Mouse (Mus musculus) natural killer cell, adult 2 months (primary cell): ENCODE data around the gene Foxj3.
"Not testable (repeated sequence)": the region's sequence is repeated elsewhere in the genome, so short reads cannot be mapped to it uniquely, and the experiment has no call there.

ENCODE experiments used
- DNase-seq, 2 experiments: peaks; one replicate each; pipeline ENCODE4 v3.0.0; 2022; ENCODE audit warnings: low spot score in 2 of 2

Gene Foxj3

DNA sequence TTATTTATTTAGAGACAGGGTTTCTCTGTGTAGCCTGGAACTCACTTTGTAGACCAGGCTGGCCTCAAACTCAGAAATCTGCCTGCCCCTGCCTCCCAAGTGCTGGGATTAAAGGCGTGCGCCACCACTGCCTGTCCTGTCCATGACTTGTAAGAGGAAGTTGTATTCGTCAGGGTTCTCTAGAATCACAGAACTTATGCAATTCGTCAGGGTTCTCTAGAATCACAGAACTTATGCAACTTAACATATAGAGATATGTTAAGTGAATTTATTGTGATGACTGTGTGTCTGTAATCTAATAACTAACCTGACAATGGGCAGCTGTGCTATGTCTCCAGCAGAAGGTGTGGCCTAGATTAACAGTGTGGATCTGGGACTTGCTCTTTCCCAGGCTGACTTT lies at the start of gene Foxj3:
Gene Foxj3, plus strand, starts transcription at position 390 of the 400 bp plus-strand sequence.
- not testable (repeated sequence) for DNase-seq

DNA sequence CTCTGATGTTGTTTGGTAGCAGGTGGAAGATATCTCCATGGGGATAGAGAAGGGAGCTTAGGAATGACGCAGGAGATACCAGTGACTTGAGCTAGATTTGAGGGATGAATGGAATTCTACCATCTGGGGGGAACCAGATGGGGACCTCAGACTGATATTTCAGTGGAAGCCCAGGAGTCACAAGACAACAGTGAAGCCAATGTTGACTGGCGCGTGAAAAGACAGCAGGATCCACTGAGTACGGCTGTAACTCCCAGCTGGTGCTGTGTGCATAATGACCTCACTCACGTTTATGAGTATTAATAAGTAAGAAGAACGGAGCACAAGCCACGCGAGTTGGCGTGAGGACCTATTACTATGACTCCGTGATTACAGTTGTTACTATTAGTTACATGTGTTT lies 47.1 kb upstream of the Foxj3 start:
- no peak for DNase-seq

DNA sequence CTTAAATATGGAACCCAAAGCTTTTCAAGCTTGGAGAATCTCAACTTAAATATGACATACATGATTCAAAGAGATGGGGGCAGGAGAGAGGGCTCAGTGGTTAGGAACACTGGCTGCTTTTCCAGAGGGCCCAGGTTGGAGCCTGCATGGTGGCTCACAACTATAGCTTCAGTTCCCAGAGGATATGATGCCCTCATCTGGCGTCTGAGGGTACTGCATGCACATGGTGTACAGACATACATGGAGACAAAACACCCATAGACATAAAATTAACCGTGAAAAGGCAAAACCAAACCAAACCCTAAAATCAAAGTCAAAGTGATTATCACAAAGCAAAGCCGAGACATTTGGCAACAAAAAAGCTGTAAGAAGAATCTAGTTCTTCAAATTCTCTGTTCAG lies 46.0 kb upstream of the Foxj3 start:
- peak in 1 of 2 experiments; percentile 8 for DNase-seq

DNA sequence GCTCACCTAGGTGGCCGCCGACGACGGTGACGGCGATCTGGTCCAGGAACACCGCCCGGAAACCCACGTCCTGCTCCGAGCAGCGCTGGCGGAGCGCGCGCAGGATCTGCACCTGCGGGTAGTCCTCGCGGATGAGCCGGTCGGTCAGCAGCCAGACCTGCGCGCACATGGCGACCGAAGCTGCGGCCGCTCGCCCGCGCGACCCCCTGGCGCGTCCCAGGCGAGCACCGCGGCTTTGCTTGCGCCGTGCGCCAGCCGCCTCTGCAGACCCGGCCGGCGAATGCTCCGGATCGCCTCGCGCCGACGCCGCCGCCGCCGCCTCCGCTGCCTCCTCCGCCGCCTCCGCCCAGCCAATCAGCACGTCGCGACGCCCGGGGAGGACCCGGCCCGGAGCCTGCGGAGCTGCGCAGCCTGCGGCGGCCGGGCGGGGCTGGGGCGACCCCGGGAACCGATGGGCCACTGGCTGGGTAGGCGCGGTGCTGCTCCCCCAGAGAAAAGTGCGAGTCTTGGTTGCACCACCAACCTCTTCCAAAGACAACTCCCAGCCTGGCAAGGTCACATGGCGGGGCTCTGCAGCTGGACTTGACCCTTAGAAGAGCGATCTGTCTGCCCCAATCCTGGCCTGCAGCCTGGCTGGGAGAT lies 44.4 kb upstream of the Foxj3 start, which contains the start of gene Rimkla:
Gene Rimkla, minus strand, starts transcription at position 338 of the 642 bp plus-strand sequence.
- peak in 1 of 2 experiments; percentile 1 for DNase-seq

DNA sequence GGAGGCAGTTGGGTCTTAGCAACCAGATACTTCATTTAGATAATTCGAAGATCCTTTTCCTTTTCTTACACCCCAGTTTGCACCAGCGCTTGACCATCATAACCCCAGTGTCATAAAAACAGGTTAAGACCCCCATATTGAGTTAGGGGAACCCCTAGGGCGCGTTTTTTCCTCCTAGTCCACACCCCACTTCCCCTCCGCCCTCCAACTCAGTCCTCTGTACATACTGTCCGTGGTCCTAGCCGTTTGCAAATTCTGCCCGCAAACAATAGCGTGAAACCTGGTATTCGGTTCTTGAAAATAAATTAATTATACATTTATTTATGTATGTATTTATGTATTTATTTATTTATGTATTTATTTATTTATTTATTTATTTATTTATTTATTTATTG lies 43.9 kb upstream of the Foxj3 start:
- no peak for DNase-seq

DNA sequence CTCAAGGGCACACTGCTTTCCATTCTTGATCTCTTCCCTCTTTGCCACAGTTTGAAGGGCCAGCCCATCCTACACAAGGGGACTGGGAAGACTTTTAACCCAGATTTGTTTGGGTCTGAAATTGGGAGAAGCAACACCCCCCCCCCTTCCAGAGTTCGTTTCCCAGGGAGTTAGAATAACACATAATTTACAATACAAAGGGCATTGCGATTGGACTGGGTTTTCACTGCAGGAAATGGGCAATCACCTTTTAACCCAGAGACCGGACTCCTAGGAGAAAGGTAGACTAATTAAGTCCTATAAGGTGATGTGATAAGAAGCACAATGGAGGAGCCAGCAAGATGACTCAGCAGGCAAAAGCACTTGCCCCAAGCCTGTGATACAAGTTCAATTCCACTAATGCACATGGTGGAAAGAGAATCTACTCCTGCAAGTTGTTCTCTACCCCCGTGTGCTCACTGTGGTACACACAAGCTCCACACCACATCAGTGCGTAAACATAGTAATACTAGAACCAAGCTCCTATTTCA lies 38.4 kb upstream of the Foxj3 start:
- DNase-seq = no peak

DNA sequence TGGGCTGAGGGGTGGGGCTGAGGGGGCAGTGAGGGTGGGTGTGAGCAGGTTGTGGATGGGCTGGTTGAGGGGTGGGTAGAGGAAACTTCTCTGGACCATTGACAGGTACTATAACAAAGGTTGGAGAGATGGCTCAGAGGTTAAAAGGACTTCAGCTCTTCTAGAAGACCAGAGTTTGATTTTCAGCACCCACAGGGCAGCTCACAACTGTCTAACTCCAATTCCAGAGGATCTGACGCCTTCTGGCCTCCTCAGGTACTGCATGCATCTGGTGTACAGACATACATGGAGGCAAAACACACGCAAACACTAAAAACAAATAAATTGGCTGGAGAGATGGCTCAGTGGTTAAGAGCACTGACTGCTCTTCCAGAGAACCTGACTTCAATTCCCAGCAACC lies 25.2 kb upstream of the Foxj3 start:
- no peak for DNase-seq

DNA sequence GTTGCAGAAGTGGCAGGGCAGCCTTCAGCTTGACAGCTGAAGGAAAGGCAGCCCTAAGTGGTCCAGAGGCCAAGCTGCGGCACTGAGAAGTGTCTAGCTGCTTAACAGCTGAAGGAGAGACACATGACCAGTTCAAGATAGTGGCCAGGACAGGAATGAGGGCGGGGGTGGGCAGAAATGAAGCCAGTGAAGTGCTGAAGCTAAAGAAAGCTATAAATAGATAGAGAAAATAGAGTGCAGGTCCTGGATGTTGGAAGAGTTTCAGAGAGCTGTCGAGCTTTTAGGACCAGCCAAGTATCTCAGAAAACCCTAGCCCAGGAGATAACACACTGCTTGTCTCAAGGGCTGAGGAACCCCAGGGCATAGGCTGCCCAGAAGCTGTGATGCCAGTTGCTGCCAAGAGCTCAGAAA lies 24.1 kb upstream of the Foxj3 start:
- no peak for DNase-seq

DNA sequence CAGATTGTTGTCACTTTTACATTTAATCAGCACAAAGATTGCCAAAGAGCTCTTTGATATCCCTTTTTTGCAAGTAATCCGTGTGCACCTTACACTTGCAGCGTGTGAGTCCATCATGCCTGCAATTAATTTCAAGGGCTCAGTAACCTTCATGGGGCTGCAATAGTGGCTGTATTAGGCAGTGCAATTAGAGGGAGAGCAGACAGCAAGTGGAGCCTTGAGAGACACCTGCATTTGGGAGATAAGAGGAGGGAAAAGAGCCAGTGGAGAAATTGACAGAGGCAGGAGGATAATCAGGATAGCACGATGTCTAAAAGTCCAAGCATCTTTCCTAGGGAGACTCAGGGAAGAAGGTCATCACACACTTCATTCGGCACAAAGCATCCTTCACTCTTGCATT lies 13.2 kb upstream of the Foxj3 start:
- DNase-seq = no peak

DNA sequence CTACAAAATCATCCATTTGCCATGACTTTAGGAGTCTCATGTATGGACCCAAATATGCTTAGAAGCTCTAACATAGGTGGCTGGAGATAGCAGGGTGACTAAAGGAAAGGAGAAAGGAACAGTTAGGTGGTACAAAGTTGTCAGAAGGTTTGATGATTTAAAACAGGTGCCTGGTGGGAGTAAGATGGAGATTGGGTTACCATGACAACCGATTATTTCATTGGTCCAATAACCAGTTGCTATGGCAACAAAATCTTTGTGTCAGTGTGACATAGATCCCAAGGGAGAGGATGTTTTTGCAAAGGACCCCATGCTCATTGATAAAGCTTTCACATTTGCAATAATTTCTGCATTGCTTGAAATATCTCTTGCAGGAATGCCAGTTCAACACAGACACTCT lies 12.8 kb upstream of the Foxj3 start:
- no peak for DNase-seq

- DNase-seq = no peak
Observed at GRCm38 (mm10) chr4:119524466-119524865, 12.3 kb upstream of the Foxj3 start.

DNA sequence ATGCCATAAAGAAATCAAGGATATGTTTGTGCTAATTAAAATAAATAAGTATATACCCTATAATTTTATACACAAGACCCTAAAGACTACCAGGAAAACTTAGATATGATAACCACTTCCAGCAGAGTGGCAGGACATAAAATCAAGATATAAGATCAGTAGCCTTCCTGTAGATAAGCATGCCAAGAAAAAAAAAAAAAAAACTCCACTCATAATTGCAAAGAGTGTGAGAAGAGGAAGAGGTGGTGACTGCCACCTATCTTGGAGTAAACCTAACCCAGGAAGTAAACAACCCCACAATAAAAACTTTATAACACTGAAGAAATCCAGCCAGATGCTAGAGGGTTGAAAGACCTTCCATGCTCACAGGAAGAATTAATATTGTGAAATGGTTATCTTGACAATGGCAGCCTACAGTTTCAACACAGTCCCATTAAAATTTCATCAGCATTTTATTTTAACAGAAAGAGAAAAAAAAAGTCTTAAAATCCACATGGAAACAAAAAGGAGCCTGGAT lies 10.4 kb upstream of the Foxj3 start:
- no peak for DNase-seq

GRCm38 (mm10) chr4:119531813-119532212 lies 5.0 kb upstream of the Foxj3 start:
- peak in 1 of 2 experiments; percentile 9 for DNase-seq

- no peak for DNase-seq
Observed at GRCm38 (mm10) chr4:119535103-119535502, 1.7 kb upstream of the Foxj3 start.

GRCm38 (mm10) chr4:119537436-119537835 lies 632 bp downstream of the Foxj3 start:
- DNase-seq = no peak

GRCm38 (mm10) chr4:119539031-119539824 lies 2.4 kb downstream of the Foxj3 start, which contains the start of gene Frg2f1:
TSS of gene Frg2f1 (minus strand) at chr4:119539529.
- DNase-seq = peak; percentile 83 to 89

GRCm38 (mm10) chr4:119539836-119540532 lies 3.2 kb downstream of the Foxj3 start:
- peak; percentile 61 to 63 for DNase-seq

- no peak for DNase-seq
Observed at GRCm38 (mm10) chr4:119540533-119540890, 3.7 kb downstream of the Foxj3 start.

- no peak for DNase-seq
Observed at GRCm38 (mm10) chr4:119550864-119551263, 14.1 kb downstream of the Foxj3 start.

- DNase-seq = no peak
Observed at GRCm38 (mm10) chr4:119555466-119555865, 18.7 kb downstream of the Foxj3 start.

- no peak for DNase-seq
Observed at GRCm38 (mm10) chr4:119563136-119563535, 26.3 kb downstream of the Foxj3 start.

DNA sequence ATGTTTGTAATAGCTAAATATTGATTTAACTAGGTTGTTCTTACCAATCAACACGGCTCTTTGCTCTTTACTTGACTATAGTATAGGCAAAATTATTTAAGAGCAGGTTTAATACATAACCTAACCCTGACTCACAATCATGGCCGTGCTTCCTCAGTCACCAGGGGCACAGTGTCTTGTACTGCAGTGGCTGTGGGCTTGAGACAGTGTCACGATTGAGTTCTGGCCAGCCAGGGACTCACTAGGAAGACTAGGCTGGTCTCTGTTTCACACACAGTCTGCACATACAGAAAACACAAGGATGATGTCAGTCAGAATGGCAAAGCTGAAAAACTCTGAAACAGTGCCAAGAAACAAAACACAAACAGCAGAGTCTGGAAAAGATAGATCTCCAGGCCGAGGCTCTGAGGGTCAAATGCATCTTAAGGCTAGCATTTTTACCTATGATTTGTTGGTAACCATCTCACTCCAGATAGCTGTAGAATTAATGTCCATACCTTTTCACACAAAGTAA lies 29.6 kb downstream of the Foxj3 start:
- no peak for DNase-seq
